Mouse (Mus musculus) lung, postnatal 0 days (tissue): Measurements from ENCODE around the gene Tmem132d.

Source experiments
- CTCF ChIP-seq: IDR thresholded peaks from 2 replicates; pipeline ENCODE4 v1.5.1; 2016; ENCODE audit warnings: antibody characterized with exemption, mild to moderate bottlenecking
- EP300 ChIP-seq: IDR thresholded peaks from 2 replicates; pipeline ENCODE4 v1.6.1; 2016; ENCODE audit warnings: antibody characterized with exemption, mild to moderate bottlenecking, control low read depth

GRCm38 (mm10) chr5:127918376-127918775, 514.5 kb downstream of the Tmem132d start:
- TF ChIP-seq CTCF: no peak
- no peak for TF ChIP-seq EP300
